Mouse (Mus musculus): ENCODE measurements at regions not wholly inside any gene's neighbourhood (a gene's known extent, or its start where the extent isn't known, plus 50 kb on each side); places are given as distances from the start of the nearest gene placed in this dataset.

DNA sequence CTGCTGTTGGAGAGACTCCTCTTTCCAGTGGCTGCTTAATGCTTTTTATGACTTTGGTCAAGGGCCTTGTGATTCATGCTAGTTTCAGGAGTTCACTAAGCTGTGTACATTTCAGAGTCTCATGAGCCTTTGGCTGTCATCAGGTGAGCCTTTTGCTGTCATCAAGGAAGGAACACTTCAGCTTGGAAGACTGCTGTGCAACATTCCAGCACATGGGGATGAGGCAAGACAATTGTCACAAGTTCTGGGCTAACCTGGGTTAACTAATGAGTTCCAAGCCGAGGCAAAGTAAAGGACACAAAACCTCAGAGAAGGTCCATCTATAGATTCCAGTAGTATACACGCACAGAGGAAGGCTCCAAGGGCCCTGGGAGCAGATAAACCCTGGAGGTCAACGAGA, 124.8 kb upstream of the Eef2kmt start:
- Histone ChIP-seq H3K36me3 (ENCODE audit: control insufficient read depth, insufficient read depth) (no peaks in the 10 kb centered on the region), H3ac (ENCODE audit: control insufficient read depth, insufficient read length, low read depth) (no peak overlapping the region), H3K79me2 (ENCODE audit: control insufficient read depth, insufficient read depth) (no peaks in the 10 kb centered on the region), H3K27me3 (ENCODE audit: control insufficient read depth, insufficient read depth, insufficient read length) (no peaks in the 10 kb centered on the region), H3K79me3 (ENCODE audit: low read depth) (no peaks in the 10 kb centered on the region), H3K4me3 (ENCODE audit: insufficient read depth, poor library complexity, severe bottlenecking) (no peak overlapping the region)
- no peak for TF ChIP-seq USF1 (IDR thresholded peaks at IDR 0.05; ENCODE audit: low read depth)
- no peak for TF ChIP-seq MYOG (IDR thresholded peaks at IDR 0.05; ENCODE audit: control insufficient read depth, extremely low read depth, insufficient read length)
- no peak for TF ChIP-seq MAX (IDR thresholded peaks at IDR 0.05)
- no peak for TF ChIP-seq CTCF (IDR thresholded peaks at IDR 0.05; ENCODE audit: control insufficient read depth, insufficient read depth, insufficient read length)
- TF ChIP-seq MYOD1 (IDR thresholded peaks at IDR 0.05; ENCODE audit: control insufficient read depth, insufficient read length, low read depth): no peak
- TF ChIP-seq FOSL1 (IDR thresholded peaks at IDR 0.05; ENCODE audit: insufficient read depth, low read length, poor library complexity, severe bottlenecking): no peak
- no peak for TF ChIP-seq CEBPB (IDR thresholded peaks at IDR 0.05; ENCODE audit: low read depth)

DNA sequence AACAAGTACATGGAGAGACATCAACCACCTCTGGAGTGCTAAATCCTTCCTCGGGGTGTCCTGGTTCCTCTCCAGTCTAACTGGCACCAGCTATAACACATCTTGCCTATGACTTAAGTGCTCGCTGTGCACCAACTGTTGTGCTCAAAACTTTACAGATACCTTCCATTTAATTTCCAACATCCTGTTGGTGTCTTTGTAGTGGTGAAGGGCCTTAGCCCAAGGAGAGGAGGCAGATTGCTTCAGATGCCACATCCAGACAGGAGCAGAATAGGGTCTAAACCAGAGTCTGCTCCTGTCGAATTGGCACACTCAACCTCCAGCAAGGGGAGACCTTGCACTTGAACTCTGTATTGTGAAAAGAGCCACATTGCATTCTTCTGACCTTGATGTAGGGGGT, 121.2 kb upstream of the Eef2kmt start:
- Histone ChIP-seq H3K79me2 (ENCODE audit: control insufficient read depth, insufficient read depth) (no peaks in the 10 kb centered on the region), H3K27me3 (ENCODE audit: control insufficient read depth, insufficient read depth, insufficient read length) (no peaks in the 10 kb centered on the region), H3K4me3 (ENCODE audit: insufficient read depth, poor library complexity, severe bottlenecking) (no peak overlapping the region), H3ac (ENCODE audit: control insufficient read depth, insufficient read length, low read depth) (no peak overlapping the region), H3K36me3 (ENCODE audit: control insufficient read depth, insufficient read depth) (no peaks in the 10 kb centered on the region), H3K79me3 (ENCODE audit: low read depth) (no peaks in the 10 kb centered on the region)
- TF ChIP-seq MYOG (IDR thresholded peaks at IDR 0.05; ENCODE audit: control insufficient read depth, extremely low read depth, insufficient read length): no peak

DNA sequence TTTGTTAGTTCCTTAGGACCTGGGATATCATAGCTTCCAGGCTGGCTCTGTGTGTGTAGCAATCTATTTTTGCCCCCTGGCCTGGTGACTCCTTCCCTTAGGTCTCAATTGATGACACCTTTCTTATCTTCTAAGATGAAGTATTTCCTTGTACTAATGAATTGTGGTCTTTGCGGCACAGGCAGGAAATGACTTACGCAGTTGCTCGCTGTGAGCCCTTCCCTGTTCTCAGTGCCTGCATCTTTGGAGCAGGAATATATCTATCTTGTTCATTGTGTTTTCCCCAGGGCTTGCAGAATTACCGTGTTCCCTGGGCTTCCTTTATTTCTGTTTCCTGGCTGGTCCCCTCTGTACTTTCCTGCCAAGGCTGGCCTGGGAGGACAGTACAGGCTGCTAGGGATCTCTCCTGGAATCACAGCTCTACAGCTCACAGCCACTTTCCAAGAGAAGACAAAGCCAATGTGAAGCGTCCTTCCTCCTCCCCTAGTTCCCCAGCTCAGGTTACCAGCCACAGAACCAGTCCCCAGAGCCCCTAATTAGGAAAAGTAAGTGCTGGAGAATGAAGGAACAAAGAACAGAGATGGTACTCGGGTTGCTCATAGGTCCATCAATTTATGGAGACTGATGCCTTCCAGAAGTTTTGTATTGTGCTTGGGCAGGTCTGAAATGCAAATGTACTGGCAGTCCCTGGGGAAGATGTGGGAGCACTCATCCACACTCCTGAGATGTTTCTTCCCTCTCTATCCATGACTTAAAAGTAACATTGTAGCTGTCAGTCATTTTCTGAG, 119.2 kb upstream of the Eef2kmt start:
- Histone ChIP-seq H3K36me3 (ENCODE audit: control insufficient read depth, insufficient read depth) (no peaks in the 10 kb centered on the region), H3K27me3 (ENCODE audit: control insufficient read depth, insufficient read depth, insufficient read length) (no peaks in the 10 kb centered on the region), H3K4me3 (ENCODE audit: insufficient read depth, poor library complexity, severe bottlenecking) (no peak overlapping the region), H3ac (ENCODE audit: control insufficient read depth, insufficient read length, low read depth) (no peak overlapping the region), H3K79me3 (ENCODE audit: low read depth) (no peaks in the 10 kb centered on the region), H3K79me2 (ENCODE audit: control insufficient read depth, insufficient read depth) (no peaks in the 10 kb centered on the region)
- TF ChIP-seq CTCF (IDR thresholded peaks at IDR 0.05; ENCODE audit: control insufficient read depth, insufficient read depth, insufficient read length): no peak
- no peak for TF ChIP-seq FOSL1 (IDR thresholded peaks at IDR 0.05; ENCODE audit: insufficient read depth, low read length, poor library complexity, severe bottlenecking)
- no peak for TF ChIP-seq CEBPB (IDR thresholded peaks at IDR 0.05; ENCODE audit: low read depth)
- no peak for TF ChIP-seq MAX (IDR thresholded peaks at IDR 0.05)
- no peak for TF ChIP-seq MYOD1 (IDR thresholded peaks at IDR 0.05; ENCODE audit: control insufficient read depth, insufficient read length, low read depth)
- TF ChIP-seq MYOG (IDR thresholded peaks at IDR 0.05; ENCODE audit: control insufficient read depth, extremely low read depth, insufficient read length): no peak
- no peak for TF ChIP-seq USF1 (IDR thresholded peaks at IDR 0.05; ENCODE audit: low read depth)

DNA sequence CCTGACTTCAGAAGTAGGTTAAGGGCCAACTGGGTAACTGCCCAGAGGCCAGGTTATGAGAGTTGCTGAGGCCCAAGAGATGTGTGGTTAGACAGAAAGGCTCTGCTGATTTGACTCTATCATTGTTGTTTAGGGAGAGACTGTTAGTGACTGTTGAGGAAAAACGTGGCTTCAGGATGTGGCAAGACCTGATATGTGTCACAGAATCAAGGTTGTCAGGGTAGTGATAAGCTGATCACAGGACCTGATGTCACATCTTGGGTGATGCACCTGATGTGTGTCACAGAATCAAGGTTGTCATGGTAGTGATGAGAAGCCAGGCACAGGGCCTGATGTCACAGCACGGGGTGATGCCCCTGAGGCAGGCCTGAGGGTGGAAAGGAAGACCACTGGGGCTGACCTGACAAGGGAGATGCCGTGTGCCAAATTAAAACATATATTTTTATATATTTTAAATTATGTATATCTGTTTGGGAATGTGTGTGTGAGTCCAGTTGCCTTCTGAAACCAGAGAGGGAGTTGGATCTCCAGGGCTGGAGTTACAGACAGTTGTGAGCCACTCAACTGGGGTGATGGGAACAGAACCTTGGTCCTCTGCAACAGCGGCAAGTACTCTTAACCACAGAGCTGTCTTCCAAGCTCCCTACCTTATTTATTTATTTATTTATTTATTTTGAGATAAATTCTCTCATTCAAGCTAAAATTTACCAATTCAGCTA, 115.6 kb upstream of the Eef2kmt start:
- TF ChIP-seq CEBPB (IDR thresholded peaks at IDR 0.05; ENCODE audit: low read depth): no peak
- no peak for TF ChIP-seq USF1 (IDR thresholded peaks at IDR 0.05; ENCODE audit: low read depth)
- TF ChIP-seq MYOG (IDR thresholded peaks at IDR 0.05; ENCODE audit: control insufficient read depth, extremely low read depth, insufficient read length): no peak
- TF ChIP-seq FOSL1 (IDR thresholded peaks at IDR 0.05; ENCODE audit: insufficient read depth, low read length, poor library complexity, severe bottlenecking): no peak
- no peak for TF ChIP-seq CTCF (IDR thresholded peaks at IDR 0.05; ENCODE audit: control insufficient read depth, insufficient read depth, insufficient read length)
- no peak for TF ChIP-seq MYOD1 (IDR thresholded peaks at IDR 0.05; ENCODE audit: control insufficient read depth, insufficient read length, low read depth)
- no peak for TF ChIP-seq MAX (IDR thresholded peaks at IDR 0.05)
- H3K79me2 ChIP-seq (ENCODE audit: control insufficient read depth, insufficient read depth): no peaks in the 10 kb centered on the region
- no peaks in the 10 kb centered on the region for H3K36me3 ChIP-seq (ENCODE audit: control insufficient read depth, insufficient read depth)
- H3K27me3 ChIP-seq (ENCODE audit: control insufficient read depth, insufficient read depth, insufficient read length): no peaks in the 10 kb centered on the region
- H3K4me3 ChIP-seq (ENCODE audit: insufficient read depth, poor library complexity, severe bottlenecking): no peak overlapping the region
- H3ac ChIP-seq (ENCODE audit: control insufficient read depth, insufficient read length, low read depth): no peak overlapping the region
- no peaks in the 10 kb centered on the region for H3K79me3 ChIP-seq (ENCODE audit: low read depth)

DNA sequence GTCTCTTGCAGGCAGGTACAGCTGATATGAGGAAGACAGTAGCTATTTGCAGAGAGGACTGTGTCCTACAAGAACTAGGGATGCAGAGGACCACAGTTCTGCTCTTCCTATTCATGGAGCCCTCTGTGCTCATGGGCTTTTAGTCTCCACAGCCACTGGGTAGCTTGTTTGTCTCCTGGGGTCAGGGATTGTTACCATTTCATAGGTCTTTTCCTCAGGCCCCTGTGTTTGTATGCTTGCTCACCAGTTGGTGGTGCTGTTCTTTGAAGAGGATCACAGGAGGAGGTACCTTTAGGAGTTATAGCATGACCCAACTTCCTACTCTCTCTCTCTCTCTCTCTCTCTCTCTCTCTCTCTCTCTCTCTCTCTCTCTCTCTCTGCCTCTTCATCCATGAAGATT, 114.7 kb upstream of the Eef2kmt start:
- Histone ChIP-seq H3K79me2 (ENCODE audit: control insufficient read depth, insufficient read depth) (no peaks in the 10 kb centered on the region), H3K79me3 (ENCODE audit: low read depth) (no peaks in the 10 kb centered on the region), H3K27me3 (ENCODE audit: control insufficient read depth, insufficient read depth, insufficient read length) (no peaks in the 10 kb centered on the region), H3K4me3 (ENCODE audit: insufficient read depth, poor library complexity, severe bottlenecking) (no peak overlapping the region), H3K36me3 (ENCODE audit: control insufficient read depth, insufficient read depth) (no peaks in the 10 kb centered on the region), H3ac (ENCODE audit: control insufficient read depth, insufficient read length, low read depth) (no peak overlapping the region)
- TF ChIP-seq FOSL1 (IDR thresholded peaks at IDR 0.05; ENCODE audit: insufficient read depth, low read length, poor library complexity, severe bottlenecking) (no peak), USF1 (IDR thresholded peaks at IDR 0.05; ENCODE audit: low read depth) (no peak), CTCF (IDR thresholded peaks at IDR 0.05; ENCODE audit: control insufficient read depth, insufficient read depth, insufficient read length) (no peak), MYOG (IDR thresholded peaks at IDR 0.05; ENCODE audit: control insufficient read depth, extremely low read depth, insufficient read length) (no peak), CEBPB (IDR thresholded peaks at IDR 0.05; ENCODE audit: low read depth) (no peak), MYOD1 (IDR thresholded peaks at IDR 0.05; ENCODE audit: control insufficient read depth, insufficient read length, low read depth) (no peak), MAX (IDR thresholded peaks at IDR 0.05) (no peak)
